Mouse (Mus musculus): ENCODE measurements at regions not wholly inside any gene's neighbourhood (a gene's known extent, or its start where the extent isn't known, plus 50 kb on each side); places are given as distances from the start of the nearest gene placed in this dataset.

- no peaks in the 10 kb centered on the region for H3K27me3 ChIP-seq (ENCODE audit: insufficient read depth, low read length)
- H3K36me3 ChIP-seq (ENCODE audit: insufficient read depth, low read length), result no peaks in the 10 kb centered on the region
- no peak for TF ChIP-seq CTCF (IDR thresholded peaks at IDR 0.05)
- H3K9ac ChIP-seq (replicated peaks; ENCODE audit: low read length, poor library complexity, severe bottlenecking), result no peak overlapping the region
- H3K4me2 ChIP-seq (ENCODE audit: low read depth, low read length, poor library complexity, severe bottlenecking), result no peak overlapping the region
- 85% methylated on average over 9 of the region's 9 CpGs for WGBS
- H3K4me3 ChIP-seq (ENCODE audit: low read depth, low read length), result no peak overlapping the region
- no peak overlapping the region for H3K27ac ChIP-seq (ENCODE audit: low read depth, low read length)
- H3K4me1 ChIP-seq (ENCODE audit: insufficient read depth, low read length), result no peaks in the 10 kb centered on the region
- ATAC-seq (ENCODE audit: low FRiP score) (no peak), DNase-seq (ENCODE audit: low spot score) (no peak)
- H3K9me3 ChIP-seq (ENCODE audit: low read length), result no peaks in the 10 kb centered on the region
Measured at GRCm38 (mm10) chr13:112121110-112121509, 167.1 kb upstream of the Ankrd55 start.

DNA sequence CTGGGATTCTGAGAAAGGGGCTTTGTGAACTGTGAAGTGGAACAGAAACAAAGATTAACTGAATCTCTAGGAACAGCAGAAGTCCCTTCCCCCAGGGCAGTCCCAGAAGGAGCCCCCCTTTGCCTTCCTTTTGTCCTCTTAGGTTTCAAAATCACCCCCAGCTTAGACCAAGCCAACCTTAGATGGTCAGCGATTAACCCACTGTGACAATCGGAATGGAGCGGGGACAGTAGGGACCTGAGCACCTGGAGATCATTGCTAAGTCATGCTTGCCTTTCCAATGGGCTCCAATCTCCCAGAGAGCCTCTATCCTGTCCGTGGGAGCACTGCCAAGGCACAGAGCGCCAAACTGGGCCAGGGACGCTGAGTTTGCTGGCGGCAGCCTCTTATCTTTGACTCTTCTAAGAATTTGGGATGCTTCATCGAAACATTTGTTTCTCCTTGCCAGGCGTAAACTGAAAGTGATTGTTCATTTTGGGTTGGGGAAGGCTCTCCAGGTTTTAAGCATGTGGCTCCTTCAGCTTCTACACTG, 165.3 kb upstream of the Ankrd55 start:
- TF ChIP-seq CTCF (IDR thresholded peaks at IDR 0.05), result no peak
- WGBS, result 65% methylated on average over 9 of the region's 9 CpGs
- DNase-seq (ENCODE audit: low spot score), result no peak

DNA sequence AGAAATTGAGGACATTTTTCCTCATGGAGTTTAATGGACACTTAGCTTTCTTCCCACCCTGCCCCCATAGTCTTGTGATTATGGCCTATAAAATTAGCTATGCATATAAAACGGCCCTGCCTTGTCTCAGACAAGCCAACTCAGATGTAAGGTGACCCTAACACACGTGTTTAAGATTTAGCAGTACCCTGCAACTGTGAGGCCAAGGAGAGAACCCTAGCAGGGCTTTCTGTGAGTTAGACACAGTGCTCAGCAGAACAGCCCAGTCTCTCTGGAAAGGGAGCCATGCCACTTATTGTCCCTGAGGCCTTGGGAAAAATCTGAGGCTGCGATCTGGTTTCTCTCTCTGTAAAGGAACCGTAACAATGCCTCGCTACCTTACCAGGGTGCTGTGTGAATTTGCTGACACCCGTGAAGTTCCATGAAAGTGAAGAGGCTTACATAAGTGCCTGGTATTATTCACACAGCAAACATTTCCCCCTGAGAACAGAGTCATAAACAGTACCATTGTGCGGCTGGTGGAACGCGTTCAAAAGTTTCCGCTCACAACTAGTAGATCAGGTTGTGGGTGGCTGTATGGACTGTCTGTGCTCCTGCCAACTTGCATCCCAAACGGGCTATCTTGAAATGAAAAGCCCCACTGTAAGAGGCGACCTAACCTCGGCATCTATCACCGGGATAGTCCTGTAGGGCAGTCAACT, 162.3 kb upstream of the Ankrd55 start:
- H3K27ac ChIP-seq (ENCODE audit: low read depth, low read length), result no peak overlapping the region
- no peak for ATAC-seq (ENCODE audit: low FRiP score)
- H3K27me3 ChIP-seq (ENCODE audit: insufficient read depth, low read length), result no peaks in the 10 kb centered on the region
- no peak overlapping the region for H3K4me2 ChIP-seq (ENCODE audit: low read depth, low read length, poor library complexity, severe bottlenecking)
- no peak overlapping the region for H3K4me3 ChIP-seq (ENCODE audit: low read depth, low read length)
- H3K9me3 ChIP-seq (ENCODE audit: low read length), result no peaks in the 10 kb centered on the region
- no peaks in the 10 kb centered on the region for H3K36me3 ChIP-seq (ENCODE audit: insufficient read depth, low read length)
- no peak for DNase-seq (ENCODE audit: low spot score)
- H3K9ac ChIP-seq (replicated peaks; ENCODE audit: low read length, poor library complexity, severe bottlenecking), result no peak overlapping the region
- no peak for TF ChIP-seq CTCF (IDR thresholded peaks at IDR 0.05)
- 77% methylated on average over 14 of the region's 14 CpGs for WGBS
- 0 out of 2 replicates have a peak, but pooled peaks cover 2% of the 10 kb centered on the region for H3K4me1 ChIP-seq (ENCODE audit: insufficient read depth, low read length)

More for the DNA sequence above, 165.3 kb upstream of the Ankrd55 start:
- no peak overlapping the region for H3K4me2 ChIP-seq (ENCODE audit: low read depth, low read length, poor library complexity, severe bottlenecking)
- no peaks in the 10 kb centered on the region for H3K36me3 ChIP-seq (ENCODE audit: insufficient read depth, low read length)
- no peaks in the 10 kb centered on the region for H3K9me3 ChIP-seq (ENCODE audit: low read length)
- H3K9ac ChIP-seq (replicated peaks; ENCODE audit: low read length, poor library complexity, severe bottlenecking), result no peak overlapping the region
- no peaks in the 10 kb centered on the region for H3K27me3 ChIP-seq (ENCODE audit: insufficient read depth, low read length)
- no peak overlapping the region for H3K27ac ChIP-seq (ENCODE audit: low read depth, low read length)
- H3K4me3 ChIP-seq (ENCODE audit: low read depth, low read length), result no peak overlapping the region
- ATAC-seq (ENCODE audit: low FRiP score), result no peak
- 0 out of 2 replicates have a peak, but pooled peaks cover 2% of the 10 kb centered on the region for H3K4me1 ChIP-seq (ENCODE audit: insufficient read depth, low read length)

GRCm38 (mm10) chr13:112130220-112130619, 158.0 kb upstream of the Ankrd55 start:
- H3K27me3 ChIP-seq (ENCODE audit: insufficient read depth, low read length), result no peaks in the 10 kb centered on the region
- H3K4me1 ChIP-seq (ENCODE audit: insufficient read depth, low read length), result 0 out of 2 replicates have a peak, but pooled peaks cover 2% of the 10 kb centered on the region
- WGBS, result 81% methylated on average over 4 of the region's 4 CpGs
- no peak overlapping the region for H3K4me2 ChIP-seq (ENCODE audit: low read depth, low read length, poor library complexity, severe bottlenecking)
- no peak overlapping the region for H3K9ac ChIP-seq (replicated peaks; ENCODE audit: low read length, poor library complexity, severe bottlenecking)
- no peak for TF ChIP-seq CTCF (IDR thresholded peaks at IDR 0.05)
- H3K9me3 ChIP-seq (ENCODE audit: low read length), result no peaks in the 10 kb centered on the region
- no peak overlapping the region for H3K4me3 ChIP-seq (ENCODE audit: low read depth, low read length)
- H3K36me3 ChIP-seq (ENCODE audit: insufficient read depth, low read length), result no peaks in the 10 kb centered on the region
- ATAC-seq (ENCODE audit: low FRiP score) (no peak), DNase-seq (ENCODE audit: low spot score) (no peak)
- H3K27ac ChIP-seq (ENCODE audit: low read depth, low read length), result no peak overlapping the region

DNA sequence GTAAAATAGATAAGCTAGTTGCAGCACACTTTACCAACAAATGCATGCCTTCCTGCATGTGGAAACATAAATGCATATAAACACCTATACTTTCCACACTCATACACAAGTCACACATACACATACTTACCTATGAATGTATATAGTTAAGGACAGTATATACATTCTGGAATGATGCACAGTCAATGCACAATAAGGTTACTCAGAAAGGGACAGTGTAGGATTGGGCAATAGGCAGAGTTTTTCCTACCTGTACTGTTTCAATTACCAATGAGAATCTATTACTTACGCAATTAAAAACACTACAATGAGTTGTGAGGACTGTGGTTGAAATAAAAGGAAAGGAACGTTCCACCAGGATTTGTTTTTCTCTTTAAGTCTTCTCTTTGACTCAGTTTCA, 157.5 kb upstream of the Ankrd55 start:
- no peak overlapping the region for H3K4me3 ChIP-seq (ENCODE audit: low read depth, low read length)
- H3K27ac ChIP-seq (ENCODE audit: low read depth, low read length), result no peak overlapping the region
- ATAC-seq (ENCODE audit: low FRiP score) (no peak), DNase-seq (ENCODE audit: low spot score) (no peak)
- H3K9me3 ChIP-seq (ENCODE audit: low read length), result no peaks in the 10 kb centered on the region
- no peak overlapping the region for H3K4me2 ChIP-seq (ENCODE audit: low read depth, low read length, poor library complexity, severe bottlenecking)
- no peaks in the 10 kb centered on the region for H3K27me3 ChIP-seq (ENCODE audit: insufficient read depth, low read length)
- no peaks in the 10 kb centered on the region for H3K36me3 ChIP-seq (ENCODE audit: insufficient read depth, low read length)
- WGBS, result 82% methylated on average over 2 of the region's 2 CpGs
- no peak for TF ChIP-seq CTCF (IDR thresholded peaks at IDR 0.05)
- no peak overlapping the region for H3K9ac ChIP-seq (replicated peaks; ENCODE audit: low read length, poor library complexity, severe bottlenecking)
- H3K4me1 ChIP-seq (ENCODE audit: insufficient read depth, low read length), result 0 out of 2 replicates have a peak, but pooled peaks cover 2% of the 10 kb centered on the region

DNA sequence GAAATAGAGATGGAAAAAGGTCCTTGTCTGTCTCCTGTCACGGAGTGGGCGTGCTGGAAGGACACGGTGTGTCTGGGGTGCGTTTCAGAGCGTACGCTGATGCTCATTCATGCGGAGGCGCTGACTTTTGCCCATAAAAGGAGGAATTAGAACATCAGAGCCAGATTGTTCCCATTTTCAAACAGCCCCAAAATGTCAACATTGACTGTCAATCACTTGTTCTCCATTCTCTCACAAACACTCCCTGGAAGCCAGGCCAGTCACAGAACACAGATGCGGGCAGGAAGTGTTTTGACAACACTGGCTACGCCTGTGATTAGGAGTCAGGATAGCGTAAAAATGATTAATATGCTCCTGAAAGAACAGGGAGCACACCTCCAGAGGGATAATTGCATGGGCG, 157.1 kb upstream of the Ankrd55 start:
- Histone ChIP-seq H3K4me3 (ENCODE audit: low read depth, low read length) (no peak overlapping the region), H3K9me3 (ENCODE audit: low read length) (no peaks in the 10 kb centered on the region), H3K4me2 (ENCODE audit: low read depth, low read length, poor library complexity, severe bottlenecking) (no peak overlapping the region), H3K27me3 (ENCODE audit: insufficient read depth, low read length) (no peaks in the 10 kb centered on the region), H3K27ac (ENCODE audit: low read depth, low read length) (no peak overlapping the region), H3K36me3 (ENCODE audit: insufficient read depth, low read length) (no peaks in the 10 kb centered on the region), H3K9ac (replicated peaks; ENCODE audit: low read length, poor library complexity, severe bottlenecking) (no peak overlapping the region), H3K4me1 (ENCODE audit: insufficient read depth, low read length) (0 out of 2 replicates have a peak, but pooled peaks cover 2% of the 10 kb centered on the region)
- WGBS, result 50% methylated on average over 12 of the region's 12 CpGs
- DNase-seq (ENCODE audit: low spot score), result no peak
- no peak for ATAC-seq (ENCODE audit: low FRiP score)
- TF ChIP-seq CTCF (IDR thresholded peaks at IDR 0.05), result no peak
